Mouse (Mus musculus) adrenal gland, postnatal 36 days (tissue): ENCODE data around the gene Nktr. TPM values are rescaled to one million over a fixed set of nuclear protein-coding genes. Genes with fewer than 3 reads are reported as not detected.

Experiments
- DNase-seq, 2 experiments: peaks; one replicate each; pipeline ENCODE4 v3.0.0; 2021; ENCODE audit warnings: mixed read lengths in 1 of 2
- long read RNA-seq, 2 experiments: library from polyadenylated mRNA; stranded (forward); transcript quantifications; one replicate each; pipeline ENCODE4 v2.0.0; 2021; ENCODE audit warnings: borderline sequencing depth in 2 of 2
- total RNA-seq, 2 experiments: library from RNA; stranded (reverse); gene quantifications; 2 replicates each; pipeline ENCODE4 v1.2.3; 2021

Gene Nktr
- total RNA-seq: 10 to 100 TPM; 58.2 to 90.2 TPM
- long read RNA-seq, experiment 1, partial matches to known transcripts: 6 of 13 reads
- long read RNA-seq, experiment 1, other reads (novel, unspliced or antisense): 7 of 13 reads
- long read RNA-seq, experiment 2, partial matches to known transcripts: 1 of 2 reads
- long read RNA-seq, experiment 2, other reads (novel, unspliced or antisense): 1 of 2 reads

- DNase-seq: peak; percentile 98 to 99
Observed at GRCm38 (mm10) chr9:121718792-121719318, at the start of gene Nktr. Nktr (plus strand) TSS chr9:121719169.

GRCm38 (mm10) chr9:121669348-121669791, 49.6 kb upstream of the Nktr start:
- DNase-seq: peak; percentile 70 to 79

- peak; percentile 46 to 56 for DNase-seq
Observed at GRCm38 (mm10) chr9:121671300-121671699, 47.7 kb upstream of the Nktr start.

- DNase-seq: no peak
Observed at GRCm38 (mm10) chr9:121672311-121672710, 46.7 kb upstream of the Nktr start.

- DNase-seq: no peak
Observed at GRCm38 (mm10) chr9:121673716-121674115, 45.3 kb upstream of the Nktr start.

GRCm38 (mm10) chr9:121675011-121675410, 44.0 kb upstream of the Nktr start:
- no peak for DNase-seq

GRCm38 (mm10) chr9:121675556-121675955, 43.4 kb upstream of the Nktr start:
- DNase-seq: no peak

- no peak for DNase-seq
Observed at GRCm38 (mm10) chr9:121677069-121677468, 41.9 kb upstream of the Nktr start.

- DNase-seq: no peak
Observed at GRCm38 (mm10) chr9:121677476-121677875, 41.5 kb upstream of the Nktr start.

GRCm38 (mm10) chr9:121679549-121679948, 39.4 kb upstream of the Nktr start:
- DNase-seq: peak; percentile 41 to 47

- DNase-seq: no peak
Observed at GRCm38 (mm10) chr9:121681191-121681590, 37.8 kb upstream of the Nktr start.

- DNase-seq: no peak
Observed at GRCm38 (mm10) chr9:121682037-121682680, 36.8 kb upstream of the Nktr start.

- DNase-seq: no peak
Observed at GRCm38 (mm10) chr9:121684702-121685101, 34.3 kb upstream of the Nktr start.

- DNase-seq: no peak
Observed at GRCm38 (mm10) chr9:121690200-121690651, 28.7 kb upstream of the Nktr start.

- no peak for DNase-seq
Observed at GRCm38 (mm10) chr9:121690734-121691133, 28.2 kb upstream of the Nktr start.

GRCm38 (mm10) chr9:121694736-121695135, 24.2 kb upstream of the Nktr start:
- no peak for DNase-seq

- no peak for DNase-seq
Observed at GRCm38 (mm10) chr9:121696626-121697025, 22.3 kb upstream of the Nktr start.

GRCm38 (mm10) chr9:121697150-121698049, 21.6 kb upstream of the Nktr start:
- peak; percentile 59 to 73 for DNase-seq

GRCm38 (mm10) chr9:121704261-121704645, 14.7 kb upstream of the Nktr start:
- no peak for DNase-seq

GRCm38 (mm10) chr9:121704646-121705625, 14.0 kb upstream of the Nktr start, which contains the start of gene Sec22c:
Sec22c (minus strand) TSS chr9:121705490.
- peak; percentile 94 to 97 for DNase-seq

- no peak for DNase-seq
Observed at GRCm38 (mm10) chr9:121706029-121706675, 12.8 kb upstream of the Nktr start.
